ENCODE assay signal across 7 mouse cellular contexts in the genomic region with DNA sequence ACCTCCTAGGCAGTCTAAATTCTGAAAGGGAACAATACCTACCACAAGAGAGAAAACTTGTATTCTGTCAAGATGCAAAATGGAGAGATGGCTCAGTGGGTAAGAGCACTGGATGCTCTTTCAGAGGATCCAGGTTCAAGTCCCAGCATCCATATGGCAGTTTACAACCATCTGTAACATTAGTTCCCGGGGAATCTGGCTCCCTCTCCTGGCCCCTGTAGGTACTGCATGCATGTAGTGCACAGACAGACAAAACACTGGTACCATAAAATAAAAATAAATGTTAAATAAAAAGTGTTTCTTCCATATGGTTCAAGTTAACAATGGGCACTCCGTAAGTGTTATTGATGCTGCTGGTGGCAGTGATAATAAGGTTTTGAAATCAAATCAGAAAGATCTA. TPM values are rescaled to one million over a fixed set of nuclear protein-coding genes. Genes with fewer than 3 reads are reported as not detected.
DNase-seq lines count a peak whose midpoint lies in the region; TF ChIP-seq lines count a peak whose summit lies in the region.

No protein-coding gene starts in this region.

- no peak for TF ChIP-seq EP300 in ES-Bruce4 (IDR thresholded peaks at IDR 0.05; ENCODE audit: insufficient read depth, low read depth, low read length)

- no peak for TF ChIP-seq POLR2A in ES-Bruce4 (IDR thresholded peaks at IDR 0.05; ENCODE audit: insufficient read depth, low read length)
- no peak for TF ChIP-seq POLR2A in small intestine, adult 2 months (IDR thresholded peaks at IDR 0.05; ENCODE audit: low read depth, low read length)

- no peaks in the 10 kb centered on the region for H3K9me3 ChIP-seq in ES-Bruce4 (replicated peaks; ENCODE audit: control insufficient read depth, insufficient read depth, low read length, poor library complexity, severe bottlenecking)

- no peak overlapping the region for H3K9ac ChIP-seq in ES-Bruce4 (ENCODE audit: low read depth, poor library complexity, severe bottlenecking)

- no peaks in the 10 kb centered on the region for H3K27me3 ChIP-seq in ES-Bruce4 (ENCODE audit: control insufficient read depth, insufficient read depth, low read length, poor library complexity, severe bottlenecking)
- no peaks in the 10 kb centered on the region for H3K27me3 ChIP-seq in small intestine, adult 2 months (ENCODE audit: control insufficient read depth, insufficient read depth, low read length)

- WGBS in small intestine, adult 2 months, result 67% methylated on average over 2 of the region's 2 CpGs

- no peaks in the 10 kb centered on the region for H3K4me1 ChIP-seq in ES-Bruce4 (ENCODE audit: control insufficient read depth, insufficient read depth, low read length)
- H3K4me1 ChIP-seq in small intestine, adult 2 months (ENCODE audit: control insufficient read depth, insufficient read depth, insufficient read length, low read length), result no peaks in the 10 kb centered on the region

- DNase-seq in left cerebral cortex, adult 2 months (ENCODE audit: extremely low spot score in 1 of 2, low spot score in 2 of 2), result no peak
- no peak for DNase-seq in left cerebral cortex, postnatal 14 days (ENCODE audit: low spot score in 2 of 2)
- peak; percentile 36 for DNase-seq in T-cell, adult 2 months (ENCODE audit: low spot score)
- DNase-seq in embryo, embryonic 10.5 days (ENCODE audit: low spot score), result no peak
- DNase-seq in adrenal gland, postnatal 36 days, result no peak

- no peak overlapping the region for H3K27ac ChIP-seq in left cerebral cortex, adult 2 months
- no peak overlapping the region for H3K27ac ChIP-seq in ES-Bruce4 (ENCODE audit: insufficient read depth, low read length)
- H3K27ac ChIP-seq in small intestine, adult 2 months (ENCODE audit: insufficient read depth, low read depth, low read length), result no peak overlapping the region

- no peaks in the 10 kb centered on the region for H3K36me3 ChIP-seq in ES-Bruce4 (ENCODE audit: control insufficient read depth, insufficient read depth, low read length, poor library complexity, severe bottlenecking)
- H3K36me3 ChIP-seq in small intestine, adult 2 months (ENCODE audit: control insufficient read depth, insufficient read depth, low read length), result no peaks in the 10 kb centered on the region

- intact Hi-C loops in left cerebral cortex, adult 2 months (cut with DNase I), result no loop called here
- intact Hi-C loops in left cerebral cortex, postnatal 14 days (cut with DNase I), result no loop called here

- TF ChIP-seq CTCF in left cerebral cortex, adult 2 months (IDR thresholded peaks at IDR 0.05), result peak; percentile 56
- peak; percentile 53 for TF ChIP-seq CTCF in ES-Bruce4 (IDR thresholded peaks at IDR 0.05; ENCODE audit: low read depth, low read length)
- TF ChIP-seq CTCF in small intestine, adult 2 months (IDR thresholded peaks at IDR 0.05; ENCODE audit: extremely low read depth, insufficient read length, insufficient replicate concordance, low read depth, low read length), result peak; percentile 38; the same call in 1 of the 2 replicates

- H3K4me3 ChIP-seq in left cerebral cortex, adult 2 months, result no peak overlapping the region
- no peak overlapping the region for H3K4me3 ChIP-seq in ES-Bruce4 (ENCODE audit: low read depth, low read length)
- no peak overlapping the region for H3K4me3 ChIP-seq in small intestine, adult 2 months (ENCODE audit: low read depth, low read length)

RNA-seq across cellular contexts. Expression of a gene that starts 18.4 kb away (rescaled TPM):
- 10 to 100 TPM; 10.0 to 12.2 TPM for total RNA-seq in left cerebral cortex, adult 2 months (2021)
- 10 to 100 TPM in 1 of 2 experiments, 1 to 10 TPM in 1; 8.1 to 11.7 TPM for total RNA-seq in left cerebral cortex, postnatal 14 days (2021)
- 1.2 TPM in 1 of 2 replicates, not detected in the other for polyA plus RNA-seq in ES-Bruce4 (2011; ENCODE audit: insufficient read depth, insufficient read length, low read depth, missing spikeins)
- polyA plus RNA-seq in small intestine, adult 2 months (2012; rRNA removed), result 12.3 and 21.8 TPM in 2 replicates
- total RNA-seq in adrenal gland, postnatal 36 days (2021), result 10 to 100 TPM; 15.1 to 15.8 TPM
